ENCODE assay signal across 18 mouse cellular contexts in genomic region chr7:99590646-99591045, GRCm38 (mm10). TPM values are rescaled to one million over a fixed set of nuclear protein-coding genes. Genes with fewer than 3 reads are reported as not detected.
DNase-seq lines count a peak whose midpoint lies in the region; ATAC-seq and TF ChIP-seq lines count a peak whose summit lies in the region.
"Had no signal": no experiment of that assay in that cellular context is flagged by ENCODE, and none has a peak within 500 bp of the region (broad histone marks: within the 10 kb centered on the region; RNA-seq: fewer than 3 reads in every experiment).

No protein-coding gene starts in this region.

- H3K4me3 ChIP-seq in hindbrain, embryonic 12.5 days = no peak overlapping the region
- H3K4me3 ChIP-seq in hindbrain, embryonic 14.5 days (replicated peaks; ENCODE audit: low read length) = no peak overlapping the region
- H3K4me3 ChIP-seq in erythroblast, embryonic 14.5 days (replicated peaks) = peak overlapping the region; percentile 12
- no peak overlapping the region for H3K4me3 ChIP-seq in liver, embryonic 16.5 days (ENCODE audit: low read depth, low read length)
- H3K4me3 ChIP-seq: embryonic facial prominence, embryonic 12.5 days; heart, embryonic 10.5 days; left cerebral cortex, adult 2 months had no signal

- H3K9ac ChIP-seq in hindbrain, embryonic 12.5 days = no peak overlapping the region
- no peak overlapping the region for H3K9ac ChIP-seq in hindbrain, embryonic 14.5 days
- peak overlapping the region; percentile 55; the same call in 1 of the 2 replicates for H3K9ac ChIP-seq in liver, embryonic 16.5 days (ENCODE audit: low read depth, low read length)
- H3K9ac ChIP-seq: embryonic facial prominence, embryonic 12.5 days had no signal

- peak; percentile 13; the same call in 1 of the 2 replicates for ATAC-seq in hindbrain, embryonic 12.5 days (ENCODE audit: low FRiP score)
- ATAC-seq in hindbrain, embryonic 14.5 days (ENCODE audit: low FRiP score) = no peak
- no peak for ATAC-seq in Patski
- ATAC-seq in liver, embryonic 16.5 days (ENCODE audit: low read depth) = peak; percentile 43
- ATAC-seq: activated CD4-positive, CD25-positive, alpha-beta regulatory T cell, adult 4 months had no signal

- POLR2A ChIA-PET in Patski (lab: Charles Lee) = interaction anchor here (0.6 kb wide), 1 partner anchor 66 kb away, joined by 3 read pairs; no protein-coding TSS in a partner anchor

- WGBS in hindbrain, embryonic 12.5 days = 47% methylated on average over 5 of the region's 5 CpGs
- WGBS in hindbrain, embryonic 14.5 days = 47% methylated on average over 5 of the region's 5 CpGs
- 42% methylated on average over 5 of the region's 5 CpGs for WGBS in liver, embryonic 16.5 days (ENCODE audit: insufficient replicate concordance)

- CTCF ChIA-PET in Patski (lab: Charles Lee) = interaction anchor here (1.1 to 6.1 kb wide), 6 partner anchors 19 to 91 kb away, joined by 3 to 30 read pairs (median 6); no protein-coding TSS in a partner anchor

- H3K27ac ChIP-seq in hindbrain, embryonic 12.5 days = no peak overlapping the region
- no peak overlapping the region for H3K27ac ChIP-seq in hindbrain, embryonic 14.5 days
- H3K27ac ChIP-seq in liver, embryonic 16.5 days (ENCODE audit: low read length) = peak overlapping the region; percentile 99
- H3K27ac ChIP-seq: embryonic facial prominence, embryonic 12.5 days; heart, embryonic 10.5 days; kidney, postnatal 0 days; left cerebral cortex, adult 2 months; macrophage had no signal

- H3K4me2 ChIP-seq in hindbrain, embryonic 12.5 days (replicated peaks) = no peak overlapping the region
- H3K4me2 ChIP-seq in hindbrain, embryonic 14.5 days (replicated peaks) = no peak overlapping the region
- peak overlapping the region; percentile 10; the same call in 1 of the 2 replicates for H3K4me2 ChIP-seq in liver, embryonic 16.5 days (ENCODE audit: low read depth, low read length)
- H3K4me2 ChIP-seq: embryonic facial prominence, embryonic 12.5 days had no signal

- in situ Hi-C loops in Patski (cut with MboI; ENCODE audit: low pct_unique_long_range_greater_than_20kb) = loop anchor here (5.0 kb wide), 1 partner anchor 88 kb away; no protein-coding TSS in a partner anchor

- peaks cover 54% of the 10 kb centered on the region for H3K36me3 ChIP-seq in hindbrain, embryonic 12.5 days
- peaks cover 75% of the 10 kb centered on the region for H3K36me3 ChIP-seq in hindbrain, embryonic 14.5 days (replicated peaks; ENCODE audit: control insufficient read depth, insufficient read depth)
- peaks cover 93% of the 10 kb centered on the region for H3K36me3 ChIP-seq in erythroblast, embryonic 14.5 days (ENCODE audit: control insufficient read depth)
- H3K36me3 ChIP-seq in liver, embryonic 16.5 days (ENCODE audit: control insufficient read depth, insufficient read depth) = no peaks in the 10 kb centered on the region; the same call in 1 of the 2 replicates

- H3K27me3 ChIP-seq in hindbrain, embryonic 12.5 days = no peaks in the 10 kb centered on the region
- H3K27me3 ChIP-seq in hindbrain, embryonic 14.5 days (ENCODE audit: control insufficient read depth, insufficient read depth, low read length) = no peaks in the 10 kb centered on the region
- H3K27me3 ChIP-seq in Patski = no peaks in the 10 kb centered on the region
- H3K27me3 ChIP-seq in erythroblast, embryonic 14.5 days (ENCODE audit: control insufficient read depth) = no peaks in the 10 kb centered on the region
- no peaks in the 10 kb centered on the region for H3K27me3 ChIP-seq in liver, embryonic 16.5 days (ENCODE audit: control insufficient read depth, insufficient read depth, low read depth, low read length)
- H3K27me3 ChIP-seq: CH12.LX; embryonic facial prominence, embryonic 12.5 days had no signal

- no peak for TF ChIP-seq CTCF in Patski (IDR thresholded peaks at IDR 0.05)

- peaks cover 20% of the 10 kb centered on the region for H3K4me1 ChIP-seq in hindbrain, embryonic 12.5 days
- H3K4me1 ChIP-seq in hindbrain, embryonic 14.5 days (replicated peaks; ENCODE audit: control insufficient read depth, insufficient read depth, low read length) = no peaks in the 10 kb centered on the region; the same call in 1 of the 2 replicates
- H3K4me1 ChIP-seq in erythroblast, embryonic 14.5 days (ENCODE audit: control insufficient read depth) = peaks cover 49% of the 10 kb centered on the region
- peaks cover 38% of the 10 kb centered on the region for H3K4me1 ChIP-seq in liver, embryonic 16.5 days (ENCODE audit: control insufficient read depth, low read depth, low read length)
- H3K4me1 ChIP-seq: embryonic facial prominence, embryonic 12.5 days had no signal

- H3K9me3 ChIP-seq in hindbrain, embryonic 12.5 days (replicated peaks) = no peaks in the 10 kb centered on the region
- no peaks in the 10 kb centered on the region for H3K9me3 ChIP-seq in hindbrain, embryonic 14.5 days (ENCODE audit: control insufficient read depth, low read length)
- H3K9me3 ChIP-seq in erythroblast, embryonic 14.5 days (ENCODE audit: control insufficient read depth, low read length) = no peaks in the 10 kb centered on the region
- H3K9me3 ChIP-seq in liver, embryonic 16.5 days (replicated peaks; ENCODE audit: control insufficient read depth, low read length) = no peaks in the 10 kb centered on the region
- H3K9me3 ChIP-seq: embryonic facial prominence, embryonic 12.5 days; G1E; heart, embryonic 10.5 days had no signal

- DNase-seq in hindbrain, embryonic 14.5 days (ENCODE audit: low spot score) = no peak
- peak; percentile 38 for DNase-seq in Patski (ENCODE audit: low read depth, low spot score)
- no peak for DNase-seq in gastrocnemius, postnatal 4 days (ENCODE audit: low spot score in 2 of 2)
- no peak for DNase-seq in urinary bladder, adult 18-20 months (ENCODE audit: low spot score in 2 of 2)

RNA-seq across cellular contexts. Expression of gene Tpbgl, which starts 36.3 kb away (rescaled TPM):
- 1.6 and 2.2 TPM in 2 replicates for polyA plus RNA-seq in hindbrain, embryonic 12.5 days (2016; fragmentation: Nextera tagmentation; extraction: Ambion mirVana)
- 1.7 and 2.5 TPM in 2 replicates for polyA plus RNA-seq in hindbrain, embryonic 14.5 days (2014; fragmentation: Nextera tagmentation; extraction: Ambion mirVana)
- 0.03 TPM for polyA plus RNA-seq in Patski (2021)
- 0.01 TPM in 2 replicates for polyA plus RNA-seq in erythroblast, embryonic 14.5 days (2012)
- polyA plus RNA-seq in liver, embryonic 16.5 days (2015; fragmentation: Nextera tagmentation; extraction: Ambion mirVana) = 0.39 and 0.47 TPM in 2 replicates
- 10 to 100 TPM; 28.6 to 32.5 TPM for total RNA-seq in gastrocnemius, postnatal 4 days (2021)
- total RNA-seq: granulocyte monocyte progenitor cell, adult 5-6 weeks; monocyte, adult 5-6 weeks; neutrophil, adult 5-6 weeks had no signal
- polyA plus RNA-seq: G1E had no signal

RNA-seq across cellular contexts. Expression of gene Arrb1, which starts 55.4 kb away (rescaled TPM):
- polyA plus RNA-seq in hindbrain, embryonic 12.5 days (2016; fragmentation: Nextera tagmentation; extraction: Ambion mirVana) = 16.7 TPM in 2 replicates
- 9.8 and 10.1 TPM in 2 replicates for polyA plus RNA-seq in hindbrain, embryonic 14.5 days (2014; fragmentation: Nextera tagmentation; extraction: Ambion mirVana)
- polyA plus RNA-seq in Patski (2021) = 11.7 TPM
- 28.5 and 33.1 TPM in 2 replicates for polyA plus RNA-seq in erythroblast, embryonic 14.5 days (2012)
- 92.8 and 95.7 TPM in 2 replicates for polyA plus RNA-seq in liver, embryonic 16.5 days (2015; fragmentation: Nextera tagmentation; extraction: Ambion mirVana)
- total RNA-seq in gastrocnemius, postnatal 4 days (2021) = 10 to 100 TPM; 30.7 to 32.6 TPM

Comparison
In these comparisons a context has a peak if more than half of its experiments do, and no peak if none do; other contexts are left out.
1. ATAC-seq: peak in hindbrain, embryonic 12.5 days (single experiment) and liver, embryonic 16.5 days (single experiment); none in hindbrain, embryonic 14.5 days (single experiment) and Patski (single experiment).